Mouse (Mus musculus) cerebellum, adult 9-10 months (tissue): ENCODE measurements around the gene Sox21.

ENCODE experiments used
- DNase-seq: peaks from one replicate; pipeline ENCODE4 v3.0.0; 2022

Gene Sox21

GRCm38 (mm10) chr14:118225061-118225743 lies 11.6 kb downstream of the Sox21 start:
- no peak for DNase-seq

- DNase-seq = no peak
Measured at GRCm38 (mm10) chr14:118220885-118221284, 15.9 kb downstream of the Sox21 start.

GRCm38 (mm10) chr14:118216826-118217225 lies 20.0 kb downstream of the Sox21 start:
- DNase-seq = no peak

- DNase-seq = no peak
Measured at GRCm38 (mm10) chr14:118212188-118212804, 24.5 kb downstream of the Sox21 start.

GRCm38 (mm10) chr14:118209642-118210041 lies 27.2 kb downstream of the Sox21 start:
- DNase-seq = no peak

- no peak for DNase-seq
Measured at GRCm38 (mm10) chr14:118207347-118207746, 29.5 kb downstream of the Sox21 start.

GRCm38 (mm10) chr14:118203031-118203430 lies 33.8 kb downstream of the Sox21 start:
- peak; percentile 5 for DNase-seq

- DNase-seq = no peak
Measured at GRCm38 (mm10) chr14:118202006-118202405, 34.8 kb downstream of the Sox21 start.

GRCm38 (mm10) chr14:118200731-118201130 lies 36.1 kb downstream of the Sox21 start:
- DNase-seq = no peak

GRCm38 (mm10) chr14:118197063-118197462 lies 39.8 kb downstream of the Sox21 start:
- DNase-seq = no peak

GRCm38 (mm10) chr14:118194219-118194914 lies 42.5 kb downstream of the Sox21 start:
- DNase-seq = no peak

- DNase-seq = no peak
Measured at GRCm38 (mm10) chr14:118193663-118194062, 43.2 kb downstream of the Sox21 start.

- DNase-seq = no peak
Measured at GRCm38 (mm10) chr14:118193001-118193628, 43.7 kb downstream of the Sox21 start.

- no peak for DNase-seq
Measured at GRCm38 (mm10) chr14:118191442-118191841, 45.4 kb downstream of the Sox21 start.
